Mouse (Mus musculus): Measurements from ENCODE around the gene Gal3st2. TPM values are rescaled to one million over a fixed set of nuclear protein-coding genes. Genes with fewer than 3 reads are reported as not detected.
"Not testable (repeated sequence)": the region's sequence is repeated elsewhere in the genome, so short reads cannot be mapped to it uniquely, and the experiment has no call there.

The Gal3st2 gene
- polyA plus RNA-seq (2014; fragmentation: Nextera tagmentation; extraction: Ambion mirVana), result 0.08 TPM in 1 of 2 replicates, not detected in the other

- H3K9ac ChIP-seq (ENCODE audit: low read length); H3K4me2 ChIP-seq (ENCODE audit: low read length); H3K36me3 ChIP-seq (ENCODE audit: control insufficient read depth, insufficient read depth, low read length); H3K27ac ChIP-seq (replicated peaks in 1 of 2; ENCODE audit: control insufficient read depth in 1 of 2, insufficient read depth in 1 of 2, low read depth in 2 of 2, low read length in 2 of 2); H3K4me3 ChIP-seq (ENCODE audit: control insufficient read depth in 1 of 2, insufficient read depth in 1 of 2, low read depth in 1 of 2, low read length in 2 of 2); H3K9me3 ChIP-seq (ENCODE audit: control insufficient read depth, low read length); H3K27me3 ChIP-seq (ENCODE audit: control insufficient read depth, insufficient read depth, low read length); ATAC-seq (ENCODE audit: insufficient number of reproducible peaks, insufficient read depth, low FRiP score, low read depth); H3K4me1 ChIP-seq (ENCODE audit: control insufficient read depth in 2 of 2, insufficient read depth in 2 of 2, low read length in 2 of 2): not testable (repeated sequence)
- 49% methylated on average over 2 of the region's 2 CpGs for WGBS
Measured at GRCm38 (mm10) chr1:93861048-93861447, at the start of gene Gal3st2. Gal3st2 (plus strand) TSS chr1:93861306.

- Histone ChIP-seq H3K9ac (ENCODE audit: low read length) (no peak overlapping the region), H3K9me3 (ENCODE audit: control insufficient read depth, low read length) (no peaks in the 10 kb centered on the region), H3K4me3 (ENCODE audit: control insufficient read depth in 1 of 2, insufficient read depth in 1 of 2, low read depth in 1 of 2, low read length in 2 of 2) (no peak overlapping the region), H3K36me3 (ENCODE audit: control insufficient read depth, insufficient read depth, low read length) (peaks cover 94% of the 10 kb centered on the region), H3K27me3 (ENCODE audit: control insufficient read depth, insufficient read depth, low read length) (no peaks in the 10 kb centered on the region), H3K27ac (replicated peaks in 1 of 2; ENCODE audit: control insufficient read depth in 1 of 2, insufficient read depth in 1 of 2, low read depth in 2 of 2, low read length in 2 of 2) (no peak overlapping the region), H3K4me1 (ENCODE audit: control insufficient read depth in 2 of 2, insufficient read depth in 2 of 2, low read length in 2 of 2) (no peaks in the 10 kb centered on the region), H3K4me2 (ENCODE audit: low read length) (no peak overlapping the region)
- ATAC-seq (ENCODE audit: insufficient number of reproducible peaks, insufficient read depth, low FRiP score, low read depth), result no peak
- 77% methylated on average over 8 of the region's 8 CpGs for WGBS
Measured at GRCm38 (mm10) chr1:93811495-93812039, 49.5 kb upstream of the Gal3st2 start.

- no peak overlapping the region for H3K4me2 ChIP-seq (ENCODE audit: low read length)
- H3K27me3 ChIP-seq (ENCODE audit: control insufficient read depth, insufficient read depth, low read length), result no peaks in the 10 kb centered on the region
- H3K27ac ChIP-seq (replicated peaks in 1 of 2; ENCODE audit: control insufficient read depth in 1 of 2, insufficient read depth in 1 of 2, low read depth in 2 of 2, low read length in 2 of 2), result no peak overlapping the region
- H3K9me3 ChIP-seq (ENCODE audit: control insufficient read depth, low read length), result no peaks in the 10 kb centered on the region
- no peak for ATAC-seq (ENCODE audit: insufficient number of reproducible peaks, insufficient read depth, low FRiP score, low read depth)
- H3K36me3 ChIP-seq (ENCODE audit: control insufficient read depth, insufficient read depth, low read length), result peaks cover 91% of the 10 kb centered on the region
- no peak overlapping the region for H3K4me3 ChIP-seq (ENCODE audit: control insufficient read depth in 1 of 2, insufficient read depth in 1 of 2, low read depth in 1 of 2, low read length in 2 of 2)
- H3K9ac ChIP-seq (ENCODE audit: low read length), result no peak overlapping the region
- no peaks in the 10 kb centered on the region for H3K4me1 ChIP-seq (ENCODE audit: control insufficient read depth in 2 of 2, insufficient read depth in 2 of 2, low read length in 2 of 2)
- WGBS, result 92% methylated on average over 8 of the region's 8 CpGs
Measured at GRCm38 (mm10) chr1:93817823-93818532, 43.1 kb upstream of the Gal3st2 start.

- H3K27me3 ChIP-seq (ENCODE audit: control insufficient read depth, insufficient read depth, low read length), result no peaks in the 10 kb centered on the region
- no peak overlapping the region for H3K9ac ChIP-seq (ENCODE audit: low read length)
- no peak overlapping the region for H3K4me2 ChIP-seq (ENCODE audit: low read length)
- ATAC-seq (ENCODE audit: insufficient number of reproducible peaks, insufficient read depth, low FRiP score, low read depth), result no peak
- no peaks in the 10 kb centered on the region for H3K4me1 ChIP-seq (ENCODE audit: control insufficient read depth in 2 of 2, insufficient read depth in 2 of 2, low read length in 2 of 2)
- H3K27ac ChIP-seq (replicated peaks in 1 of 2; ENCODE audit: control insufficient read depth in 1 of 2, insufficient read depth in 1 of 2, low read depth in 2 of 2, low read length in 2 of 2), result no peak overlapping the region
- 90% methylated on average over 7 of the region's 7 CpGs for whole genome bisulfite sequencing
- no peak overlapping the region for H3K4me3 ChIP-seq (ENCODE audit: control insufficient read depth in 1 of 2, insufficient read depth in 1 of 2, low read depth in 1 of 2, low read length in 2 of 2)
- H3K9me3 ChIP-seq (ENCODE audit: control insufficient read depth, low read length), result no peaks in the 10 kb centered on the region
- peaks cover 84% of the 10 kb centered on the region for H3K36me3 ChIP-seq (ENCODE audit: control insufficient read depth, insufficient read depth, low read length)
Measured at GRCm38 (mm10) chr1:93818722-93819121, 42.4 kb upstream of the Gal3st2 start.

GRCm38 (mm10) chr1:93823796-93824495 is 37.2 kb upstream of the Gal3st2 start:
- no peak overlapping the region; the same call in 1 of the 2 replicates for H3K9ac ChIP-seq (ENCODE audit: low read length)
- H3K27ac ChIP-seq (replicated peaks in 1 of 2; ENCODE audit: control insufficient read depth in 1 of 2, insufficient read depth in 1 of 2, low read depth in 2 of 2, low read length in 2 of 2), result peak overlapping the region in 1 of 2 experiments; percentile 96; a peak in 2 of 4 replicates
- ATAC-seq (ENCODE audit: insufficient number of reproducible peaks, insufficient read depth, low FRiP score, low read depth), result no peak
- no peaks in the 10 kb centered on the region for H3K27me3 ChIP-seq (ENCODE audit: control insufficient read depth, insufficient read depth, low read length)
- no peaks in the 10 kb centered on the region for H3K9me3 ChIP-seq (ENCODE audit: control insufficient read depth, low read length)
- peaks cover 11 to 14% of the 10 kb centered on the region in 2 experiments for H3K4me1 ChIP-seq (ENCODE audit: control insufficient read depth in 2 of 2, insufficient read depth in 2 of 2, low read length in 2 of 2)
- H3K36me3 ChIP-seq (ENCODE audit: control insufficient read depth, insufficient read depth, low read length), result peaks cover 35% of the 10 kb centered on the region
- peak overlapping the region; percentile 93; the same call in 1 of the 2 replicates for H3K4me2 ChIP-seq (ENCODE audit: low read length)
- 68% methylated on average over 3 of the region's 3 CpGs for WGBS
- H3K4me3 ChIP-seq (ENCODE audit: control insufficient read depth in 1 of 2, insufficient read depth in 1 of 2, low read depth in 1 of 2, low read length in 2 of 2), result no peak overlapping the region

GRCm38 (mm10) chr1:93824609-93825008 is 36.5 kb upstream of the Gal3st2 start, which contains the start of gene D2hgdh:
D2hgdh (plus strand) TSS chr1:93824909.
- Histone ChIP-seq H3K27ac (replicated peaks in 1 of 2; ENCODE audit: control insufficient read depth in 1 of 2, insufficient read depth in 1 of 2, low read depth in 2 of 2, low read length in 2 of 2) (peak within 1 kb of the TSS; percentile 96 to 97), H3K4me2 (ENCODE audit: low read length) (peak within 1 kb of the TSS; percentile 93), H3K27me3 (ENCODE audit: control insufficient read depth, insufficient read depth, low read length) (no peaks in the 10 kb centered on the region), H3K36me3 (ENCODE audit: control insufficient read depth, insufficient read depth, low read length) (peaks cover 29% of the 10 kb centered on the region), H3K4me1 (ENCODE audit: control insufficient read depth in 2 of 2, insufficient read depth in 2 of 2, low read length in 2 of 2) (peaks cover 11 to 14% of the 10 kb centered on the region in 2 experiments), H3K9me3 (ENCODE audit: control insufficient read depth, low read length) (no peaks in the 10 kb centered on the region), H3K9ac (ENCODE audit: low read length) (peak within 1 kb of the TSS; percentile 82), H3K4me3 (ENCODE audit: control insufficient read depth in 1 of 2, insufficient read depth in 1 of 2, low read depth in 1 of 2, low read length in 2 of 2) (peak within 1 kb of the TSS; percentile 63 to 81)
- no peak for ATAC-seq (ENCODE audit: insufficient number of reproducible peaks, insufficient read depth, low FRiP score, low read depth)
- 12% methylated on average over 10 of the region's 10 CpGs for WGBS

GRCm38 (mm10) chr1:93825105-93825674 is 35.9 kb upstream of the Gal3st2 start:
- peak overlapping the region; percentile 82 for H3K9ac ChIP-seq (ENCODE audit: low read length)
- H3K4me2 ChIP-seq (ENCODE audit: low read length), result peak overlapping the region; percentile 93
- H3K27me3 ChIP-seq (ENCODE audit: control insufficient read depth, insufficient read depth, low read length), result no peaks in the 10 kb centered on the region
- H3K27ac ChIP-seq (replicated peaks in 1 of 2; ENCODE audit: control insufficient read depth in 1 of 2, insufficient read depth in 1 of 2, low read depth in 2 of 2, low read length in 2 of 2), result peak overlapping the region; percentile 96 to 97
- H3K4me3 ChIP-seq (ENCODE audit: control insufficient read depth in 1 of 2, insufficient read depth in 1 of 2, low read depth in 1 of 2, low read length in 2 of 2), result peak overlapping the region; percentile 63 to 81
- peaks cover 11 to 14% of the 10 kb centered on the region in 2 experiments for H3K4me1 ChIP-seq (ENCODE audit: control insufficient read depth in 2 of 2, insufficient read depth in 2 of 2, low read length in 2 of 2)
- peaks cover 23% of the 10 kb centered on the region for H3K36me3 ChIP-seq (ENCODE audit: control insufficient read depth, insufficient read depth, low read length)
- ATAC-seq (ENCODE audit: insufficient number of reproducible peaks, insufficient read depth, low FRiP score, low read depth), result peak; percentile 95
- WGBS, result 0% methylated on average over 30 of the region's 30 CpGs
- H3K9me3 ChIP-seq (ENCODE audit: control insufficient read depth, low read length), result no peaks in the 10 kb centered on the region

All from heart, embryonic 14.5 days (tissue).